Mouse (Mus musculus): Measurements from ENCODE around the gene Paox.

DNA sequence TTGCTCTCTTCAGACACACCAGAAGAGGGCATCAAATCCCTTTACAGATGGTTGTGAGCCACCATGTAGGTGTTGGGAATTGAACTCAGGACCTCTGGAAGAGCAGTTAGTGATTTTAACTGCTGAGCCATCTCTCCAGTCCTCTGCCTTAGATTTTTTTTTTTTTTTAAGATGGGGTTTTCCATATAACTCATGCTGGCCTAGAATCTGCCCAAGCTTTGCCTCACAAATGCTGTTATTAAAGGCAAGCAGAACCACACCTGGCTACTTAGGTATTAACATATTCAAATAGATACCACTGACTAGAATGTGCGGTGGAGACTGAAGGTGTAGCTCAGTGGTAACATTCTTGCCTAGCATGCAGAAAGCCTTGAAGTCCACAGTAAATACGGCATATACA, 4.9 kb downstream of the Paox start:
- TF ChIP-seq ZC3H11A (IDR thresholded peaks at IDR 0.05; ENCODE audit: borderline replicate concordance, low read depth, low read length) (no peak), MAFK (IDR thresholded peaks at IDR 0.05; ENCODE audit: insufficient read depth, low read depth, low read length) (no peak)
